Mouse (Mus musculus): ENCODE data around the gene Msx3. TPM values are rescaled to one million over a fixed set of nuclear protein-coding genes. Genes with fewer than 3 reads are reported as not detected.

Gene Msx3
- 0.11 TPM in 1 of 2 replicates, not detected in the other for polyA plus RNA-seq (2014; fragmentation: Nextera tagmentation; extraction: Ambion mirVana)

GRCm38 (mm10) chr7:140048361-140049114 is at the start of gene Msx3:
Gene Msx3, minus strand, starts transcription at chr7:140049089.
- Histone ChIP-seq H3K4me1 (replicated peaks; ENCODE audit: control insufficient read depth, insufficient read depth, low read length) (peaks cover 4% of the 10 kb centered on the region; the same call in 1 of the 2 replicates), H3K9ac (ENCODE audit: low read depth, low read length) (no peak within 1 kb of the TSS), H3K27ac (ENCODE audit: low read depth, low read length) (no peak within 1 kb of the TSS), H3K9me3 (ENCODE audit: control insufficient read depth, low read length) (no peaks in the 10 kb centered on the region), H3K4me2 (peak within 1 kb of the TSS; percentile 66), H3K36me3 (ENCODE audit: control insufficient read depth, insufficient read depth, low read length) (no peaks in the 10 kb centered on the region), H3K27me3 (replicated peaks; ENCODE audit: control insufficient read depth, insufficient read depth, low read length) (peaks cover 86% of the 10 kb centered on the region), H3K4me3 (ENCODE audit: low read depth, low read length) (peak within 1 kb of the TSS; percentile 43)
- 3% methylated on average over 56 of the region's 56 CpGs for WGBS
- DNase-seq (ENCODE audit: low spot score) (no peak), ATAC-seq (replicated peaks; ENCODE audit: low FRiP score) (0 out of 2 replicates have a peak, but pooled peaks have one; percentile 29)

- Histone ChIP-seq H3K4me2 (no peak overlapping the region), H3K4me3 (ENCODE audit: low read depth, low read length) (no peak overlapping the region), H3K9me3 (ENCODE audit: control insufficient read depth, low read length) (no peaks in the 10 kb centered on the region), H3K27ac (ENCODE audit: low read depth, low read length) (no peak overlapping the region), H3K9ac (ENCODE audit: low read depth, low read length) (no peak overlapping the region), H3K27me3 (replicated peaks; ENCODE audit: control insufficient read depth, insufficient read depth, low read length) (no peaks in the 10 kb centered on the region), H3K4me1 (replicated peaks; ENCODE audit: control insufficient read depth, insufficient read depth, low read length) (peaks cover 4% of the 10 kb centered on the region), H3K36me3 (ENCODE audit: control insufficient read depth, insufficient read depth, low read length) (no peaks in the 10 kb centered on the region)
- DNase-seq (ENCODE audit: low spot score) (no peak), ATAC-seq (replicated peaks; ENCODE audit: low FRiP score) (no peak)
- 50% methylated on average over 1 of the region's 1 CpGs for WGBS
Observed at GRCm38 (mm10) chr7:140098466-140098865, 49.6 kb upstream of the Msx3 start.

GRCm38 (mm10) chr7:140096055-140096454 is 47.2 kb upstream of the Msx3 start:
- Histone ChIP-seq H3K36me3 (ENCODE audit: control insufficient read depth, insufficient read depth, low read length) (no peaks in the 10 kb centered on the region), H3K27ac (ENCODE audit: low read depth, low read length) (no peak overlapping the region), H3K4me1 (replicated peaks; ENCODE audit: control insufficient read depth, insufficient read depth, low read length) (no peaks in the 10 kb centered on the region), H3K9me3 (ENCODE audit: control insufficient read depth, low read length) (no peaks in the 10 kb centered on the region), H3K4me2 (no peak overlapping the region), H3K9ac (ENCODE audit: low read depth, low read length) (no peak overlapping the region), H3K27me3 (replicated peaks; ENCODE audit: control insufficient read depth, insufficient read depth, low read length) (no peaks in the 10 kb centered on the region), H3K4me3 (ENCODE audit: low read depth, low read length) (no peak overlapping the region)
- ATAC-seq (replicated peaks; ENCODE audit: low FRiP score) (no peak), DNase-seq (ENCODE audit: low spot score) (no peak)

GRCm38 (mm10) chr7:140095556-140095955 is 46.7 kb upstream of the Msx3 start:
- Histone ChIP-seq H3K9ac (ENCODE audit: low read depth, low read length) (no peak overlapping the region), H3K4me1 (replicated peaks; ENCODE audit: control insufficient read depth, insufficient read depth, low read length) (no peaks in the 10 kb centered on the region), H3K4me2 (no peak overlapping the region), H3K4me3 (ENCODE audit: low read depth, low read length) (no peak overlapping the region), H3K27ac (ENCODE audit: low read depth, low read length) (no peak overlapping the region), H3K36me3 (ENCODE audit: control insufficient read depth, insufficient read depth, low read length) (no peaks in the 10 kb centered on the region), H3K9me3 (ENCODE audit: control insufficient read depth, low read length) (no peaks in the 10 kb centered on the region), H3K27me3 (replicated peaks; ENCODE audit: control insufficient read depth, insufficient read depth, low read length) (no peaks in the 10 kb centered on the region)
- ATAC-seq (replicated peaks; ENCODE audit: low FRiP score) (no peak), DNase-seq (ENCODE audit: low spot score) (no peak)
- WGBS: 54% methylated on average over 1 of the region's 1 CpGs

GRCm38 (mm10) chr7:140094954-140095353 is 46.1 kb upstream of the Msx3 start:
- H3K36me3 ChIP-seq (ENCODE audit: control insufficient read depth, insufficient read depth, low read length): no peaks in the 10 kb centered on the region
- no peak overlapping the region for H3K9ac ChIP-seq (ENCODE audit: low read depth, low read length)
- WGBS: 59% methylated on average over 5 of the region's 5 CpGs
- 0 out of 2 replicates have a peak, but pooled peaks have one; percentile 11 for ATAC-seq (replicated peaks; ENCODE audit: low FRiP score)
- no peaks in the 10 kb centered on the region for H3K27me3 ChIP-seq (replicated peaks; ENCODE audit: control insufficient read depth, insufficient read depth, low read length)
- no peak overlapping the region for H3K4me2 ChIP-seq
- no peak overlapping the region for H3K27ac ChIP-seq (ENCODE audit: low read depth, low read length)
- H3K9me3 ChIP-seq (ENCODE audit: control insufficient read depth, low read length): no peaks in the 10 kb centered on the region
- no peak overlapping the region for H3K4me3 ChIP-seq (ENCODE audit: low read depth, low read length)
- H3K4me1 ChIP-seq (replicated peaks; ENCODE audit: control insufficient read depth, insufficient read depth, low read length): no peaks in the 10 kb centered on the region
- no peak for DNase-seq (ENCODE audit: low spot score)

DNA sequence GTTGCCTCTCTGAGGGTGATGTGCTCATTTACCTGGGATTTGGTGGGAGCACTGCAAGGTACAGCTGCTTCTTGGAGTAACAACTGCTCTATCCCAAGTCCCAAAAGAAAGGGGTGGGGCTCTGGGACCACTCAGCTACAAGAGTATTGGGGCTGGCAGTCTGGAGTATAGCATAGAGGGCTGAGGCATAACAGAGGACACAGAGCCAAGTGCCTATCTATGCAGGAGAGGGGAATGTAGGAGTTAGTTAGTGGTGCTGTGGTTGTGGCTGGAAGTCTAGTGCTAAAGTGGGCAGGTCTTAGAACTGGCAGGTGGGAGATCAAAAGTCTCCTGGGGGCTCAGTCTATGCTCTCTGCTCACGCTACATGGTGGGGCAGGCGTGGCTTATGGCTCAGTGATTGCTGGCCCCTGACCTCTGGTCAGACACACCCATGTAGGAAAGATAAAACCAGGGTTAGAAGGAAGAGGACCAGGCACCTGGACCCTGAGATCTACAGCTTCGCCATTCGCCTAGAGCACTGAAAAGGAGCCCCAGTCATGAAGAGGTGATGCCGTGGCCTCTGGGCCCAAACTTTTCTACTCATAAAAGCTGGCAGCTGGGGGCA is 44.1 kb upstream of the Msx3 start, which contains the start of gene Prap1:
Gene Prap1 (plus strand): TSS at position 472 of the 605 bp plus-strand sequence.
- Histone ChIP-seq H3K4me2 (no peak within 1 kb of the TSS), H3K9ac (ENCODE audit: low read depth, low read length) (no peak within 1 kb of the TSS), H3K4me3 (ENCODE audit: low read depth, low read length) (no peak within 1 kb of the TSS), H3K9me3 (ENCODE audit: control insufficient read depth, low read length) (no peaks in the 10 kb centered on the region), H3K27ac (ENCODE audit: low read depth, low read length) (no peak within 1 kb of the TSS), H3K36me3 (ENCODE audit: control insufficient read depth, insufficient read depth, low read length) (no peaks in the 10 kb centered on the region), H3K27me3 (replicated peaks; ENCODE audit: control insufficient read depth, insufficient read depth, low read length) (no peaks in the 10 kb centered on the region), H3K4me1 (replicated peaks; ENCODE audit: control insufficient read depth, insufficient read depth, low read length) (no peaks in the 10 kb centered on the region)
- DNase-seq (ENCODE audit: low spot score) (no peak), ATAC-seq (replicated peaks; ENCODE audit: low FRiP score) (no peak)
- 69% methylated on average over 5 of the region's 5 CpGs for WGBS

DNA sequence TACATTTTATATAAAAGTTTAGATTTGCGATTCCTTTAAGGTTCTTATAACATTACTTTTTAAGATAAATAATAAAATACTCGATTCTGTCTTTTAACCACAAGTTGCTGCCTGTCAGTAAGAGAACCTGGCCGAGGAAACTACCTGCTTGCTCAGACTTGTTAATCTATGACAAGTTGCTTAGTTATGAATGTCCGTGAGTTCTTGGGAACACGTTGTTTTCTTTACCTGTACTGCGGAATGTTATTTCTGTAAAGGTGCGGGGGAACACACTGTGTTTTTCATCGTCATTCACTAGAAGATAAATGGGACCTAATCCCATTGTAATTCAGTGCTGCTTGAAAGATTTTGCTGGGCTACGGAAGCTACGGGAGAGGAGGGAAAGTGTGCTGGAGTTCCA is 41.7 kb upstream of the Msx3 start:
- Histone ChIP-seq H3K9ac (ENCODE audit: low read depth, low read length) (no peak overlapping the region), H3K27me3 (replicated peaks; ENCODE audit: control insufficient read depth, insufficient read depth, low read length) (no peaks in the 10 kb centered on the region), H3K4me2 (no peak overlapping the region), H3K4me1 (replicated peaks; ENCODE audit: control insufficient read depth, insufficient read depth, low read length) (no peaks in the 10 kb centered on the region), H3K9me3 (ENCODE audit: control insufficient read depth, low read length) (no peaks in the 10 kb centered on the region), H3K4me3 (ENCODE audit: low read depth, low read length) (no peak overlapping the region), H3K27ac (ENCODE audit: low read depth, low read length) (no peak overlapping the region), H3K36me3 (ENCODE audit: control insufficient read depth, insufficient read depth, low read length) (no peaks in the 10 kb centered on the region)
- 78% methylated on average over 10 of the region's 10 CpGs for WGBS
- DNase-seq (ENCODE audit: low spot score): no peak
- no peak for ATAC-seq (replicated peaks; ENCODE audit: low FRiP score)

- ATAC-seq (replicated peaks; ENCODE audit: low FRiP score): 0 out of 2 replicates have a peak, but pooled peaks have one; percentile 28
- H3K4me2 ChIP-seq: no peak within 1 kb of the TSS
- H3K9ac ChIP-seq (ENCODE audit: low read depth, low read length): no peak within 1 kb of the TSS
Observed at GRCm38 (mm10) chr7:140082242-140082678, 33.4 kb upstream of the Msx3 start, which contains the start of gene Caly. Gene Caly, minus strand, starts transcription at chr7:140082548.

More at GRCm38 (mm10) chr7:140082242-140082678, 33.4 kb upstream of the Msx3 start, which contains the start of gene Caly:
- H3K4me1 ChIP-seq (replicated peaks; ENCODE audit: control insufficient read depth, insufficient read depth, low read length): 0 out of 2 replicates have a peak, but pooled peaks cover 3% of the 10 kb centered on the region
- DNase-seq (ENCODE audit: low spot score): no peak
- no peak within 1 kb of the TSS for H3K4me3 ChIP-seq (ENCODE audit: low read depth, low read length)
- H3K27ac ChIP-seq (ENCODE audit: low read depth, low read length): no peak within 1 kb of the TSS
- no peaks in the 10 kb centered on the region for H3K9me3 ChIP-seq (ENCODE audit: control insufficient read depth, low read length)
- H3K27me3 ChIP-seq (replicated peaks; ENCODE audit: control insufficient read depth, insufficient read depth, low read length): peaks cover 39% of the 10 kb centered on the region
- 8% methylated on average over 18 of the region's 18 CpGs for WGBS
- H3K36me3 ChIP-seq (ENCODE audit: control insufficient read depth, insufficient read depth, low read length): no peaks in the 10 kb centered on the region
